25 mouse cellular contexts compared by ENCODE assay signal in the genomic region with DNA sequence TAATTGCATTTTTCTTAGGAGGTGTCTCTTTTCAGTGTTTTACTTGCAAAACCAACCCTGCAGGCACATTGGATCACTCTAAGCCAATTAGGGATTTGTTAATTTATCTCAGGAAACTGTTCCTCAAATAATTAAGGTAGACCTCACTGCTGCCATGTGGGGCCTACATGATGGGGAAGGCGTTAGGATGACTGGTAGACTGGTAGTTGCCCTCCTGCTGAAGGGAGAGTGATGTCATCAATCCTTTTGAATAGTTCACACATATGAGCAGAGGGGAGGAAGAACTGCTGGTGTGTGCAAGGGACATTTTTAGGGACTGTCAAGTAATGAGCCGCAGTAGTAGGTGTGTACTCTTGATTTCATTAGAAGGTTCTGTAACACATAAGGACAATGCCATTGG.
"Had no signal": no experiment of that assay in that cellular context is flagged by ENCODE, and none has a peak within 500 bp of the region (broad histone marks: within the 10 kb centered on the region; RNA-seq: fewer than 3 reads in every experiment).

No protein-coding gene starts in this region.

- ATAC-seq: intestine, embryonic 16.5 days; liver, embryonic 12.5 days had no signal

- H3K9ac ChIP-seq: heart, embryonic 13.5 days; heart, embryonic 15.5 days; kidney, embryonic 15.5 days; limb, embryonic 13.5 days; limb, embryonic 15.5 days; liver, embryonic 12.5 days; liver, embryonic 14.5 days had no signal

- H3K4me2 ChIP-seq: heart, embryonic 11.5 days; heart, embryonic 13.5 days; heart, embryonic 15.5 days; kidney, embryonic 15.5 days; limb, embryonic 13.5 days; limb, embryonic 15.5 days; liver, embryonic 12.5 days had no signal

- H3K36me3 ChIP-seq: heart, embryonic 13.5 days; heart, embryonic 15.5 days; kidney, embryonic 15.5 days; limb, embryonic 13.5 days; limb, embryonic 15.5 days; liver, embryonic 12.5 days had no signal

- H3K27me3 ChIP-seq: heart, embryonic 13.5 days; heart, embryonic 15.5 days; kidney, embryonic 15.5 days; limb, embryonic 13.5 days; limb, embryonic 15.5 days; liver, embryonic 12.5 days had no signal

- H3K9me3 ChIP-seq: heart, embryonic 13.5 days; heart, embryonic 15.5 days; kidney, embryonic 15.5 days; limb, embryonic 13.5 days; limb, embryonic 15.5 days; liver, embryonic 12.5 days had no signal

- H3K4me1 ChIP-seq: heart, embryonic 13.5 days; heart, embryonic 15.5 days; kidney, embryonic 15.5 days; limb, embryonic 13.5 days; limb, embryonic 15.5 days; liver, embryonic 12.5 days had no signal

- DNase-seq: gastrocnemius, adult 2 months; gastrocnemius, postnatal 10 days; gastrocnemius, postnatal 36 days; heart, adult 11 months; heart, adult 2 months; heart, postnatal 14 days; heart, postnatal 36 days; kidney, adult 11 months; kidney, adult 2 months; kidney, adult 9 months; kidney, postnatal 14 days; kidney, postnatal 36 days; layer of hippocampus, adult 9-11 months; layer of hippocampus, postnatal 36 days; left cerebral cortex, postnatal 4 days had no signal

- H3K4me3 ChIP-seq: gastrocnemius, adult 2 months; heart, adult 2 months; heart, embryonic 13.5 days; heart, embryonic 15.5 days; kidney, embryonic 15.5 days; limb, embryonic 13.5 days; limb, embryonic 15.5 days; liver, embryonic 12.5 days had no signal

- H3K27ac ChIP-seq: gastrocnemius, adult 2 months; heart, adult 2 months; heart, embryonic 13.5 days; heart, embryonic 15.5 days; kidney, embryonic 15.5 days; kidney, postnatal 0 days; limb, embryonic 13.5 days; limb, embryonic 15.5 days; liver, embryonic 12.5 days; liver, embryonic 14.5 days had no signal
